In genomic region chr16:10492587-10492986, GRCm38 (mm10) we compare ENCODE assay signal across 23 mouse cellular contexts. TPM values are rescaled to one million over a fixed set of nuclear protein-coding genes. Genes with fewer than 3 reads are reported as not detected.
DNase-seq lines count a peak whose midpoint lies in the region; TF ChIP-seq lines count a peak whose summit lies in the region.
"Had no signal": no experiment of that assay in that cellular context is flagged by ENCODE, and none has a peak within 500 bp of the region (broad histone marks: within the 10 kb centered on the region; RNA-seq: fewer than 3 reads in every experiment).

No protein-coding gene starts in this region.

- no peaks in the 10 kb centered on the region for H3K27me3 ChIP-seq in CH12.LX (replicated peaks)
- H3K27me3 ChIP-seq in splenic B cell, adult 2 months (ENCODE audit: control insufficient read depth, insufficient read depth, low read length, poor library complexity, severe bottlenecking) = no peaks in the 10 kb centered on the region
- H3K27me3 ChIP-seq: Patski had no signal

- H3K4me3 ChIP-seq in CH12.LX (replicated peaks in 1 of 3; ENCODE audit: low read depth in 2 of 3, low read length in 2 of 3, poor library complexity in 1 of 3) = peak overlapping the region in 1 of 3 experiments; percentile 31
- no peak overlapping the region for H3K4me3 ChIP-seq in gastrocnemius, adult 2 months

- TF ChIP-seq POLR2A in CH12.LX (IDR thresholded peaks at IDR 0.05; ENCODE audit: low read depth, low read length) = no peak

- no peak; the same call in 1 of the 2 replicates for TF ChIP-seq RAD21 in CH12.LX (IDR thresholded peaks at IDR 0.05; ENCODE audit: low read depth, low read length)

- peak; percentile 90 for TF ChIP-seq EP300 in CH12.LX (IDR thresholded peaks at IDR 0.05; ENCODE audit: low read length)

- peaks cover 3 to 49% of the 10 kb centered on the region in 2 experiments for H3K36me3 ChIP-seq in CH12.LX (replicated peaks in 1 of 2; ENCODE audit: control insufficient read depth in 1 of 2, insufficient read depth in 1 of 2, low read length in 1 of 2)
- peaks cover 19% of the 10 kb centered on the region; the same call in 1 of the 2 replicates for H3K36me3 ChIP-seq in splenic B cell, adult 2 months (ENCODE audit: control insufficient read depth, insufficient read depth, low read length, poor library complexity, severe bottlenecking)
- H3K36me3 ChIP-seq: G1E had no signal

- H3K79me2 ChIP-seq in CH12.LX (replicated peaks; ENCODE audit: control insufficient read depth, extremely low read depth, insufficient read depth, poor library complexity, severe bottlenecking) = peaks cover 9% of the 10 kb centered on the region

- peak; percentile 67 for DNase-seq in A20 (ENCODE audit: low read depth, low spot score)
- DNase-seq in CH12.LX (ENCODE audit: extremely low read depth) = peak; percentile 66
- DNase-seq in induced T-regulatory cell, adult 2 months (ENCODE audit: low read depth) = peak; percentile 6
- DNase-seq in splenic B cell, adult 2 months (ENCODE audit: low read depth, low spot score) = peak; percentile 32
- DNase-seq in embryo, embryonic 11 days = no peak
- no peak for DNase-seq in adrenal gland, adult 8-10 months
- DNase-seq in spleen, postnatal 10 days (ENCODE audit: low spot score in 2 of 2) = no peak
- no peak for DNase-seq in gastrocnemius, adult 2 months
- DNase-seq: adrenal gland, adult 2 months; adrenal gland, postnatal 10 days; adrenal gland, postnatal 14 days; adrenal gland, postnatal 25 days; adrenal gland, postnatal 36 days; B cell, adult 2 months; cerebellum, adult 11 months; cerebellum, adult 11-12 months; cerebellum, adult 18-20 months; cerebellum, adult 2 months; cerebellum, adult 8-10 months had no signal

- no peak overlapping the region for H3K9ac ChIP-seq in CH12.LX (ENCODE audit: insufficient read depth, low read depth)

- dilution Hi-C loops in CH12.LX (cut with MboI; ENCODE audit: extremely low pct_ligation_motif_present, extremely low pct_unique_long_range_greater_than_20kb, low sequenced_read_pairs) = no loop called here

- H3K27ac ChIP-seq in CH12.LX (ENCODE audit: insufficient read depth, low read depth) = peak overlapping the region; percentile 12; the same call in 1 of the 2 replicates
- no peak overlapping the region for H3K27ac ChIP-seq in gastrocnemius, adult 2 months

- peak overlapping the region; percentile 25; the same call in 1 of the 2 replicates for H3K4me2 ChIP-seq in CH12.LX (ENCODE audit: insufficient read depth, low read depth, poor library complexity, severe bottlenecking)

- TF ChIP-seq CTCF in CH12.LX (conservative IDR thresholded peaks at IDR 0.05 in 1 of 2, IDR thresholded peaks at IDR 0.05 in 1 of 2; ENCODE audit: low read depth in 2 of 2, low read length in 2 of 2) = no peak
- no peak for TF ChIP-seq CTCF in gastrocnemius, adult 2 months (IDR thresholded peaks at IDR 0.05)

- intact Hi-C loops in gastrocnemius, adult 2 months (cut with DNase I) = no loop called here

- H3K4me1 ChIP-seq in CH12.LX (ENCODE audit: control insufficient read depth in 1 of 2, insufficient read depth in 2 of 2) = peaks cover 34 to 52% of the 10 kb centered on the region in 2 experiments

- no peaks in the 10 kb centered on the region for H3K9me3 ChIP-seq in CH12.LX (replicated peaks; ENCODE audit: low read length)
- H3K9me3 ChIP-seq: G1E had no signal

- in situ Hi-C loops in CH12.LX (cut with MboI; ENCODE audit: low pct_ligation_motif_present, low pct_unique_long_range_greater_than_20kb, low sequenced_read_pairs) = no loop called here

TF ChIP-seq in CH12.LX, 34 proteins besides CTCF, POLR2A, EP300 and RAD21:
- TF ChIP-seq MEF2A (IDR thresholded peaks at IDR 0.05; ENCODE audit: borderline replicate concordance, low read depth, low read length) (peak; percentile 63; the same call in 1 of the 2 replicates), TBP (conservative IDR thresholded peaks at IDR 0.05; ENCODE audit: low read depth, low read length) (0 out of 2 replicates have a peak, but pooled peaks have one; percentile 21), USF2 (conservative IDR thresholded peaks at IDR 0.05; ENCODE audit: low read depth, low read length) (no peak), SIN3A (IDR thresholded peaks at IDR 0.05; ENCODE audit: low read length) (no peak), TCF12 (IDR thresholded peaks at IDR 0.05; ENCODE audit: low read depth, low read length) (peak; percentile 90), MAFK (IDR thresholded peaks at IDR 0.05; ENCODE audit: insufficient replicate concordance, low read length) (peak; percentile 83), BHLHE40 (IDR thresholded peaks at IDR 0.05; ENCODE audit: low read depth, low read length) (peak; percentile 88), JUND (conservative IDR thresholded peaks at IDR 0.05; ENCODE audit: low read depth, low read length) (peak; percentile 53; the same call in 1 of the 2 replicates), JUN (IDR thresholded peaks at IDR 0.05; ENCODE audit: insufficient read depth, low read depth, low read length) (peak; percentile 62), IRF4 (IDR thresholded peaks at IDR 0.05; ENCODE audit: low read depth, low read length) (peak; percentile 84), NELFE (IDR thresholded peaks at IDR 0.05; ENCODE audit: low read depth, low read length) (no peak), ETS1 (conservative IDR thresholded peaks at IDR 0.05; ENCODE audit: low read depth, low read length) (peak; percentile 96), CHD1 (IDR thresholded peaks at IDR 0.05; ENCODE audit: low read depth, low read length) (no peak)
TF ChIP-seq in CH12.LX: peak in this region for 9.

RNA-seq across cellular contexts. Expression of gene Ciita, which starts 12.7 kb away (rescaled TPM):
- total RNA-seq in CH12.LX (2012; rRNA removed) (32.7 and 39.8 TPM in 2 replicates), CH12.LX (2014; rRNA removed) (38.8 and 39.1 TPM in 2 replicates)
- polyA plus RNA-seq in CH12.LX (2012; ENCODE audit: insufficient read length, low read depth) = 62.3 and 69.6 TPM in 2 replicates
- total RNA-seq in adrenal gland, adult 8-10 months (2022) = 1 to 10 TPM; 1.8 to 6.0 (median 4.7) TPM
- under 1 TPM; 0.11 to 0.15 TPM for total RNA-seq in gastrocnemius, adult 2 months (2021)
- total RNA-seq: MEL had no signal
- polyA plus RNA-seq: C2C12, G1E had no signal

RNA-seq across cellular contexts. Expression of gene Tvp23a, which starts 45.4 kb away (rescaled TPM):
- 0.63 and 0.68 TPM in 2 replicates for total RNA-seq in CH12.LX (2012; rRNA removed)
- total RNA-seq in CH12.LX (2014; rRNA removed) = 0.18 TPM in 1 of 2 replicates, not detected in the other
- 1.7 and 1.8 TPM in 2 replicates for polyA plus RNA-seq in CH12.LX (2012; ENCODE audit: insufficient read length, low read depth)
- total RNA-seq in adrenal gland, adult 8-10 months (2022) = 1 to 10 TPM; 1.5 to 3.6 (median 3.2) TPM
- total RNA-seq in gastrocnemius, adult 2 months (2021) = under 1 TPM in 1 of 2 experiments, not detected in 1; 0.11 TPM
- polyA plus RNA-seq: G1E had no signal

RNA-seq across cellular contexts. Expression of gene Dexi, which starts 50.3 kb away (rescaled TPM):
- 13.7 and 14.1 TPM in 2 replicates for total RNA-seq in CH12.LX (2012; rRNA removed)
- total RNA-seq in CH12.LX (2014; rRNA removed) = 10.0 and 11.3 TPM in 2 replicates
- polyA plus RNA-seq in CH12.LX (2012; ENCODE audit: insufficient read length, low read depth) = 18.6 and 19.6 TPM in 2 replicates
- total RNA-seq in adrenal gland, adult 8-10 months (2022) = 10 to 100 TPM; 21.3 to 29.9 (median 25.9) TPM
- 10 to 100 TPM; 43.7 to 43.9 TPM for total RNA-seq in gastrocnemius, adult 2 months (2021)

RNA-seq across cellular contexts. Expression of gene Clec16a, which starts 52.6 kb away (rescaled TPM):
- 24.2 and 26.2 TPM in 2 replicates for total RNA-seq in CH12.LX (2012; rRNA removed)
- total RNA-seq in CH12.LX (2014; rRNA removed) = 19.3 and 20.0 TPM in 2 replicates
- 18.5 and 20.5 TPM in 2 replicates for polyA plus RNA-seq in CH12.LX (2012; ENCODE audit: insufficient read length, low read depth)
- total RNA-seq in adrenal gland, adult 8-10 months (2022) = 10 to 100 TPM; 37.2 to 55.9 (median 51.3) TPM
- 10 to 100 TPM; 60.6 to 72.7 TPM for total RNA-seq in gastrocnemius, adult 2 months (2021)

Comparison
In these comparisons a context has a peak if more than half of its experiments do, and no peak if none do; other contexts are left out.
1. DNase-seq: peak in A20 (single experiment), CH12.LX (single experiment), induced T-regulatory cell, adult 2 months (single experiment) and splenic B cell, adult 2 months (single experiment); none in embryo, embryonic 11 days (single experiment), adrenal gland, adult 8-10 months (single experiment), spleen, postnatal 10 days (0 of 2) and gastrocnemius, adult 2 months (single experiment).
2. RNA of gene Ciita, which starts 12.7 kb away (total RNA-seq): 32.7 to 39.8 TPM in CH12.LX; 1.8 to 6.0 TPM in adrenal gland, adult 8-10 months and 0.11 to 0.15 TPM in gastrocnemius, adult 2 months; every median in the first group is over 4 times any median in the second.